Mouse (Mus musculus) megakaryocyte progenitor cell, adult 5-6 weeks (primary cell): Measurements from ENCODE around the gene Cdnf. TPM values are rescaled to one million over a fixed set of nuclear protein-coding genes. Genes with fewer than 3 reads are reported as not detected.

Source experiments
- total RNA-seq, 2 experiments: library from RNA; stranded (forward) in 1 of 2; stranded (reverse) in 1 of 2; fragments of 157-497, 149-512 nt in 1 of 2; fragments of 200-1000 nt in 1 of 2; gene quantifications; 2 replicates each; pipeline versions ENCODE4 v1.2.3 to v1.2.4; 2015 to 2017

Gene Cdnf
- total RNA-seq, 2 experiments from 2014 or later = 0.25 to 0.62 TPM

Other genes with a start within 250 kb of the Cdnf start
- gene Nmt2, start 228.8 kb upstream of the Cdnf start, total RNA-seq (2015) = 16.8 and 17.2 TPM in 2 replicates
- 22.6 and 24.6 TPM in 2 replicates for gene Nmt2, start 228.8 kb upstream of the Cdnf start, total RNA-seq (2017)
- gene Rpp38, start 180.4 kb upstream of the Cdnf start, total RNA-seq (2015) = 19.4 and 27.5 TPM in 2 replicates
- 5.8 and 13.1 TPM in 2 replicates for gene Rpp38, start 180.4 kb upstream of the Cdnf start, total RNA-seq (2017)
- gene Acbd7, start 176.9 kb upstream of the Cdnf start, total RNA-seq (2015) = 0.73 TPM in 1 of 2 replicates, not detected in the other
- gene Acbd7, start 176.9 kb upstream of the Cdnf start, total RNA-seq (2017) = not detected in 2 replicates
- not detected in 2 replicates for gene Olah, start 115.8 kb upstream of the Cdnf start, total RNA-seq (2015)
- gene Olah, start 115.8 kb upstream of the Cdnf start, total RNA-seq (2017) = not detected in 2 replicates
- not detected in 2 replicates for gene Meig1, start 90.4 kb upstream of the Cdnf start, total RNA-seq (2015)
- gene Meig1, start 90.4 kb upstream of the Cdnf start, total RNA-seq (2017) = not detected in 2 replicates
- gene Dclre1c, start 88.9 kb upstream of the Cdnf start, total RNA-seq (2015) = 10.2 and 17.1 TPM in 2 replicates
- gene Dclre1c, start 88.9 kb upstream of the Cdnf start, total RNA-seq (2017) = 9.6 and 15.3 TPM in 2 replicates
- 16.9 and 20.0 TPM in 2 replicates for gene Suv39h2, start 38.0 kb upstream of the Cdnf start, total RNA-seq (2015)
- 15.6 and 17.4 TPM in 2 replicates for gene Suv39h2, start 38.0 kb upstream of the Cdnf start, total RNA-seq (2017)
- gene Gm45902, start 240 bp upstream of the Cdnf start, total RNA-seq (2015) = 5.3 and 6.0 TPM in 2 replicates
- gene Gm45902, start 240 bp upstream of the Cdnf start, total RNA-seq (2017) = 11.9 and 12.8 TPM in 2 replicates
- 65.8 and 83.1 TPM in 2 replicates for gene Hspa14, start 216 bp upstream of the Cdnf start, total RNA-seq (2015)
- gene Hspa14, start 216 bp upstream of the Cdnf start, total RNA-seq (2017) = 172 TPM in 2 replicates
- gene Fam107b, start 57.5 kb downstream of the Cdnf start, total RNA-seq (2015) = 1,007 and 1,094 TPM in 2 replicates
- 622 and 1,143 TPM in 2 replicates for gene Fam107b, start 57.5 kb downstream of the Cdnf start, total RNA-seq (2017)